Mouse (Mus musculus) intestine, embryonic 14.5 days (tissue): ENCODE measurements at regions not wholly inside any gene's neighbourhood (a gene's known extent, or its start where the extent isn't known, plus 50 kb on each side); places are given as distances from the start of the nearest gene placed in this dataset.

Source experiments
- ATAC-seq: fragments of 200-750 bp; cut with Nextera tagmentation; replicated peaks from 2 replicates; pipeline ENCODE4 v1.8.0; 2017; ENCODE audit warnings: low read depth, moderate number of reproducible peaks, moderate TSS enrichment, moderate library complexity; ENCODE audit not compliant: low FRiP score, low TSS enrichment
- DNase-seq: peaks from one replicate; pipeline ENCODE4 v3.0.0-alpha.2; 2018; ENCODE audit warnings: low spot score
- H3K27ac ChIP-seq: fragments of 300-500 bp; sonication (generic); 2 replicates; pipeline ENCODE4 v1.5.1; 2014; ENCODE audit warnings: low read depth, mild to moderate bottlenecking, control low read depth
- H3K27me3 ChIP-seq: fragments of 300-500 bp; sonication (generic); replicated peaks from 2 replicates; pipeline ENCODE4 v1.6.1; 2014; ENCODE audit warnings: low read length, control low read depth; ENCODE audit not compliant: control insufficient read depth, insufficient read depth
- H3K36me3 ChIP-seq: fragments of 300-500 bp; sonication (generic); 2 replicates; pipeline ENCODE4 v1.6.1; 2014; ENCODE audit warnings: low read length, control low read depth; ENCODE audit not compliant: control insufficient read depth, insufficient read depth
- H3K4me1 ChIP-seq: fragments of 300-500 bp; sonication (generic); replicated peaks from 2 replicates; pipeline ENCODE4 v1.6.1; 2014; ENCODE audit warnings: low read length, control low read depth, mixed read lengths; ENCODE audit not compliant: control insufficient read depth, insufficient read depth
- H3K4me2 ChIP-seq: fragments of 300-500 bp; sonication (generic); 2 replicates; pipeline ENCODE4 v1.6.1; 2014; ENCODE audit warnings: low read length
- H3K4me3 ChIP-seq: fragments of 300-500 bp; sonication (generic); 2 replicates; pipeline ENCODE4 v1.5.1; 2014; ENCODE audit warnings: low read depth, low read length, control low read depth, mixed read lengths
- H3K9ac ChIP-seq: fragments of 300-500 bp; sonication (generic); 2 replicates; pipeline ENCODE4 v1.6.1; 2014; ENCODE audit warnings: mild to moderate bottlenecking, low read length
- H3K9me3 ChIP-seq: fragments of 300-500 bp; sonication (generic); 2 replicates; pipeline ENCODE4 v1.6.1; 2016; ENCODE audit warnings: low read length, control low read depth; ENCODE audit not compliant: control insufficient read depth
- WGBS: fragments of 180-500 bp; shearing (Covaris S2); extraction: QIAGEN DNeasy Blood & Tissue Kit; methylation state at CpG from one replicate; pipeline ENCODE4 v1.1.7; 2014; 5-methylcytosine and 5-hydroxymethylcytosine counted together

GRCm38 (mm10) chr12:86579716-86580115 lies 98.8 kb upstream of the Vash1 start:
- Histone ChIP-seq H3K4me1 (no peaks in the 10 kb centered on the region), H3K27me3 (no peaks in the 10 kb centered on the region), H3K9me3 (no peaks in the 10 kb centered on the region), H3K4me2 (no peak overlapping the region), H3K9ac (no peak overlapping the region), H3K4me3 (no peak overlapping the region), H3K36me3 (no peaks in the 10 kb centered on the region), H3K27ac (no peak overlapping the region)
- 91% methylated on average over 2 of the region's 2 CpGs for WGBS
- DNase-seq (no peak), ATAC-seq (no peak)

GRCm38 (mm10) chr12:86580132-86580718 lies 98.3 kb upstream of the Vash1 start:
- no peak overlapping the region for H3K4me3 ChIP-seq
- 43% methylated on average over 4 of the region's 4 CpGs for WGBS
- H3K9ac ChIP-seq: no peak overlapping the region
- no peaks in the 10 kb centered on the region for H3K9me3 ChIP-seq
- ATAC-seq (no peak), DNase-seq (no peak)
- no peaks in the 10 kb centered on the region for H3K27me3 ChIP-seq
- no peak overlapping the region for H3K27ac ChIP-seq
- no peaks in the 10 kb centered on the region for H3K36me3 ChIP-seq
- no peaks in the 10 kb centered on the region for H3K4me1 ChIP-seq
- H3K4me2 ChIP-seq: no peak overlapping the region

GRCm38 (mm10) chr12:86582076-86582475 lies 96.4 kb upstream of the Vash1 start:
- H3K4me2 ChIP-seq: no peak overlapping the region
- no peak for DNase-seq
- H3K27me3 ChIP-seq: no peaks in the 10 kb centered on the region
- H3K27ac ChIP-seq: no peak overlapping the region
- H3K9me3 ChIP-seq: no peaks in the 10 kb centered on the region
- WGBS: 46% methylated on average over 3 of the region's 3 CpGs
- no peak overlapping the region for H3K4me3 ChIP-seq
- no peaks in the 10 kb centered on the region for H3K4me1 ChIP-seq
- H3K36me3 ChIP-seq: no peaks in the 10 kb centered on the region
- H3K9ac ChIP-seq: no peak overlapping the region
- no peak for ATAC-seq

- ATAC-seq: no peak
- H3K4me2 ChIP-seq: no peak overlapping the region
- H3K9ac ChIP-seq: no peak overlapping the region
- 81% methylated on average over 6 of the region's 6 CpGs for WGBS
- H3K27me3 ChIP-seq: no peaks in the 10 kb centered on the region
- no peaks in the 10 kb centered on the region for H3K36me3 ChIP-seq
- no peak overlapping the region for H3K27ac ChIP-seq
- no peak overlapping the region for H3K4me3 ChIP-seq
- no peaks in the 10 kb centered on the region for H3K9me3 ChIP-seq
- H3K4me1 ChIP-seq: no peaks in the 10 kb centered on the region
- DNase-seq: no peak
Measured at GRCm38 (mm10) chr12:86588010-86588409, 90.5 kb upstream of the Vash1 start.

- Histone ChIP-seq H3K27ac (no peak overlapping the region), H3K9ac (no peak overlapping the region), H3K4me3 (no peak overlapping the region), H3K27me3 (no peaks in the 10 kb centered on the region), H3K4me1 (no peaks in the 10 kb centered on the region), H3K4me2 (no peak overlapping the region), H3K36me3 (no peaks in the 10 kb centered on the region), H3K9me3 (no peaks in the 10 kb centered on the region)
- ATAC-seq (no peak), DNase-seq (no peak)
- WGBS: 42% methylated on average over 7 of the region's 7 CpGs
Measured at GRCm38 (mm10) chr12:86592509-86592908, 86.0 kb upstream of the Vash1 start.

DNA sequence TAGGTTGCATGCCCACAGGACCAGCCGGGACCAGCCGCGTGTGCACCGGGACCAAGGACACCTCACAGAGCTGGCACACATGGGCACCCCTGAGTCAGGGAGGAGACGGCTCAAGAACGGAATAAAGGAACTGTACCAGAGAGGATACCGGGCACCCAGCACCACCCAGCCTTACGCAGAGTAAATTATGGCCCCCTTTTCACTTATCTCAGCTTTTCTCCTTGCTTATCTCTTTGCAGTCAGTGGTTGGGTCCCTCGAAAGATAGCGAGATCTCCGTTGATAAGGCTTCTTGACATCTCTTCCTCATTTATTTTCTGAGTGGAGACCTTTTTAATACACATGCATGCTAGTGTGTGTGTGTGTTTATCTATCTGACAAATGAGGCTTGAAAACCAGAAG lies 83.9 kb upstream of the Vash1 start:
- Histone ChIP-seq H3K27ac (no peak overlapping the region), H3K4me3 (no peak overlapping the region), H3K9me3 (no peaks in the 10 kb centered on the region), H3K36me3 (no peaks in the 10 kb centered on the region), H3K4me2 (no peak overlapping the region), H3K4me1 (no peaks in the 10 kb centered on the region), H3K27me3 (no peaks in the 10 kb centered on the region), H3K9ac (no peak overlapping the region)
- DNase-seq (no peak), ATAC-seq (no peak)
- WGBS: 73% methylated on average over 11 of the region's 11 CpGs

- 41% methylated on average over 1 of the region's 1 CpGs for WGBS
Measured at GRCm38 (mm10) chr12:86600041-86600440, 78.5 kb upstream of the Vash1 start.

DNA sequence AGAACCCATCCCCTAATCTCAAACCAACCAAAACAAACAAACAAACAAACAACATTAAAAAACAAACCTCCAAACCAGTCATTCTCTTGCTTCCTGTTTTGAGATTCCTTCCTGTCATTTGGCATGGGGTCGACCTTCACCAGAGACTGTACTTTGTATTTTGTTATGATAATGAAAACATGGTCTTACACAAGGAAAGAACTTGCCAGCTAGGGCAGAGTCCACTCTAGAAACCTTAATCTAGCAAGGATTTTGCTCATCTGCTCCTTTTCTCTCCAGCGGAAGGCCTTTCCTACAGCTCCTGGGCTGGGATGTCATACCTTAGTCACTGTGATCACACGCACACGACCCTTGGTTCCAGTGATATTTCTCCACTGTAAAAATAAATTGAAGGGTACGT lies 75.0 kb upstream of the Vash1 start:
- Histone ChIP-seq H3K27ac (no peak overlapping the region), H3K4me3 (no peak overlapping the region), H3K27me3 (no peaks in the 10 kb centered on the region), H3K4me1 (no peaks in the 10 kb centered on the region), H3K36me3 (no peaks in the 10 kb centered on the region), H3K4me2 (no peak overlapping the region), H3K9ac (no peak overlapping the region), H3K9me3 (no peaks in the 10 kb centered on the region)
- ATAC-seq: no peak
- DNase-seq: no peak
- 87% methylated on average over 5 of the region's 5 CpGs for WGBS

More at GRCm38 (mm10) chr12:86600041-86600440, 78.5 kb upstream of the Vash1 start:
- Histone ChIP-seq H3K4me2 (no peak overlapping the region), H3K27me3 (no peaks in the 10 kb centered on the region), H3K9me3 (no peaks in the 10 kb centered on the region), H3K9ac (no peak overlapping the region), H3K4me3 (no peak overlapping the region), H3K36me3 (no peaks in the 10 kb centered on the region), H3K27ac (no peak overlapping the region), H3K4me1 (no peaks in the 10 kb centered on the region)
- DNase-seq: no peak
- ATAC-seq: no peak

GRCm38 (mm10) chr12:86612431-86613040 lies 66.0 kb upstream of the Vash1 start:
- DNase-seq: no peak
- no peak for ATAC-seq
- Histone ChIP-seq H3K27ac (no peak overlapping the region), H3K36me3 (no peaks in the 10 kb centered on the region), H3K4me3 (no peak overlapping the region), H3K4me1 (no peaks in the 10 kb centered on the region), H3K4me2 (no peak overlapping the region), H3K27me3 (no peaks in the 10 kb centered on the region), H3K9me3 (no peaks in the 10 kb centered on the region), H3K9ac (no peak overlapping the region)
- WGBS: 57% methylated on average over 9 of the region's 9 CpGs
